Comparison of ENCODE assay signal across 16 mouse cellular contexts in genomic region chr11:3546242-3546562, GRCm38 (mm10). TPM values are rescaled to one million over a fixed set of nuclear protein-coding genes. Genes with fewer than 3 reads are reported as not detected.
DNase-seq lines count a peak whose midpoint lies in the region; ATAC-seq and TF ChIP-seq lines count a peak whose summit lies in the region.
"Had no signal": no experiment of that assay in that cellular context is flagged by ENCODE, and none has a peak within 500 bp of the region (broad histone marks: within the 10 kb centered on the region; RNA-seq: fewer than 3 reads in every experiment).

No protein-coding gene starts in this region.

- H3K4me3 ChIP-seq in heart, embryonic 11.5 days (ENCODE audit: low read depth, low read length) = no peak overlapping the region
- H3K4me3 ChIP-seq in kidney, postnatal 0 days (replicated peaks; ENCODE audit: low read depth, low read length) = no peak overlapping the region
- no peak overlapping the region for H3K4me3 ChIP-seq in midbrain, embryonic 11.5 days (ENCODE audit: low read depth, low read length)
- no peak overlapping the region for H3K4me3 ChIP-seq in midbrain, postnatal 0 days (ENCODE audit: low read depth, low read length)
- no peak overlapping the region for H3K4me3 ChIP-seq in stomach, embryonic 16.5 days (replicated peaks; ENCODE audit: low read length)
- H3K4me3 ChIP-seq: hindbrain, embryonic 15.5 days; layer of hippocampus, adult 2 months had no signal

- peaks cover 19% of the 10 kb centered on the region for H3K4me1 ChIP-seq in heart, embryonic 11.5 days (ENCODE audit: control insufficient read depth, insufficient read depth, low read length)
- H3K4me1 ChIP-seq in kidney, postnatal 0 days (replicated peaks; ENCODE audit: insufficient read depth, low read length) = peaks cover 2% of the 10 kb centered on the region; the same call in 1 of the 2 replicates
- H3K4me1 ChIP-seq in midbrain, embryonic 11.5 days (ENCODE audit: control insufficient read depth, insufficient read depth, low read length) = no peaks in the 10 kb centered on the region
- no peaks in the 10 kb centered on the region for H3K4me1 ChIP-seq in midbrain, postnatal 0 days (ENCODE audit: insufficient read depth, low read length)
- H3K4me1 ChIP-seq in stomach, embryonic 16.5 days (ENCODE audit: control insufficient read depth, insufficient read depth, low read length) = peaks cover 16% of the 10 kb centered on the region; the same call in 1 of the 2 replicates
- H3K4me1 ChIP-seq: hindbrain, embryonic 15.5 days had no signal

- H3K9me3 ChIP-seq in heart, embryonic 11.5 days (replicated peaks; ENCODE audit: control insufficient read depth, low read length) = peaks cover 4% of the 10 kb centered on the region; the same call in 1 of the 2 replicates
- no peaks in the 10 kb centered on the region for H3K9me3 ChIP-seq in kidney, postnatal 0 days (replicated peaks; ENCODE audit: low read length)
- peaks cover 3% of the 10 kb centered on the region; the same call in 1 of the 2 replicates for H3K9me3 ChIP-seq in midbrain, embryonic 11.5 days (ENCODE audit: control insufficient read depth, low read length)
- H3K9me3 ChIP-seq in midbrain, postnatal 0 days (ENCODE audit: low read length) = no peaks in the 10 kb centered on the region
- H3K9me3 ChIP-seq in stomach, embryonic 16.5 days (replicated peaks; ENCODE audit: control insufficient read depth, low read length) = no peaks in the 10 kb centered on the region
- H3K9me3 ChIP-seq: hindbrain, embryonic 15.5 days had no signal

- no peak overlapping the region for H3K9ac ChIP-seq in heart, embryonic 11.5 days (ENCODE audit: low read depth, low read length)
- no peak overlapping the region for H3K9ac ChIP-seq in kidney, postnatal 0 days (ENCODE audit: low read depth, low read length)
- H3K9ac ChIP-seq in midbrain, embryonic 11.5 days (ENCODE audit: low read length) = no peak overlapping the region
- no peak overlapping the region for H3K9ac ChIP-seq in midbrain, postnatal 0 days (replicated peaks; ENCODE audit: low read length, poor library complexity, severe bottlenecking)
- peak overlapping the region; percentile 28; the same call in 1 of the 2 replicates for H3K9ac ChIP-seq in stomach, embryonic 16.5 days (ENCODE audit: low read length)
- H3K9ac ChIP-seq: hindbrain, embryonic 15.5 days had no signal

- 36% methylated on average over 1 of the region's 1 CpGs for WGBS in heart, embryonic 11.5 days (ENCODE audit: insufficient replicate concordance)
- 21% methylated on average over 1 of the region's 1 CpGs for WGBS in kidney, postnatal 0 days
- WGBS in midbrain, embryonic 11.5 days = 29% methylated on average over 1 of the region's 1 CpGs
- 18% methylated on average over 1 of the region's 1 CpGs for WGBS in midbrain, postnatal 0 days
- 25% methylated on average over 1 of the region's 1 CpGs for WGBS in stomach, embryonic 16.5 days

- H3K27ac ChIP-seq in heart, embryonic 11.5 days (ENCODE audit: low read depth, low read length) = peak overlapping the region; percentile 50; the same call in 1 of the 2 replicates
- peak overlapping the region; percentile 31; the same call in 1 of the 2 replicates for H3K27ac ChIP-seq in kidney, postnatal 0 days
- no peak overlapping the region for H3K27ac ChIP-seq in midbrain, embryonic 11.5 days (ENCODE audit: low read depth, low read length)
- no peak overlapping the region for H3K27ac ChIP-seq in midbrain, postnatal 0 days (ENCODE audit: low read depth, low read length)
- peak overlapping the region; percentile 46; the same call in 1 of the 2 replicates for H3K27ac ChIP-seq in stomach, embryonic 16.5 days (ENCODE audit: low read length)
- H3K27ac ChIP-seq: hindbrain, embryonic 15.5 days; layer of hippocampus, adult 2 months had no signal

- intact Hi-C loops in heart, postnatal 36 days (cut with DNase I) = no loop called here

- no peak for ATAC-seq in heart, embryonic 11.5 days (replicated peaks; ENCODE audit: insufficient number of reproducible peaks, low FRiP score, low TSS enrichment)
- no peak for ATAC-seq in kidney, postnatal 0 days (replicated peaks; ENCODE audit: low FRiP score, low read depth)
- ATAC-seq in midbrain, embryonic 11.5 days (ENCODE audit: low FRiP score) = no peak
- no peak for ATAC-seq in midbrain, postnatal 0 days (ENCODE audit: low FRiP score)
- ATAC-seq in stomach, embryonic 16.5 days (ENCODE audit: insufficient read depth, low FRiP score) = peak; percentile 11; the same call in 1 of the 2 replicates

- H3K27me3 ChIP-seq in heart, embryonic 11.5 days (ENCODE audit: control insufficient read depth, insufficient read depth, low read length) = no peaks in the 10 kb centered on the region
- no peaks in the 10 kb centered on the region for H3K27me3 ChIP-seq in kidney, postnatal 0 days (ENCODE audit: insufficient read depth, low read length)
- no peaks in the 10 kb centered on the region for H3K27me3 ChIP-seq in midbrain, embryonic 11.5 days (ENCODE audit: control insufficient read depth, insufficient read depth, low read length)
- no peaks in the 10 kb centered on the region for H3K27me3 ChIP-seq in midbrain, postnatal 0 days (ENCODE audit: insufficient read depth, low read length)
- H3K27me3 ChIP-seq in stomach, embryonic 16.5 days (ENCODE audit: control insufficient read depth, insufficient read depth, low read length) = no peaks in the 10 kb centered on the region
- H3K27me3 ChIP-seq: hindbrain, embryonic 15.5 days had no signal

- no peaks in the 10 kb centered on the region for H3K36me3 ChIP-seq in heart, embryonic 11.5 days (ENCODE audit: control insufficient read depth, insufficient read depth, low read length)
- H3K36me3 ChIP-seq in kidney, postnatal 0 days (ENCODE audit: insufficient read depth, low read length) = no peaks in the 10 kb centered on the region
- no peaks in the 10 kb centered on the region for H3K36me3 ChIP-seq in midbrain, embryonic 11.5 days (ENCODE audit: control insufficient read depth, insufficient read depth, low read length)
- no peaks in the 10 kb centered on the region for H3K36me3 ChIP-seq in midbrain, postnatal 0 days (ENCODE audit: insufficient read depth, low read length)
- H3K36me3 ChIP-seq in stomach, embryonic 16.5 days (ENCODE audit: control insufficient read depth, insufficient read depth, low read length) = no peaks in the 10 kb centered on the region
- H3K36me3 ChIP-seq: hindbrain, embryonic 15.5 days had no signal

- no peak overlapping the region for H3K4me2 ChIP-seq in heart, embryonic 11.5 days
- H3K4me2 ChIP-seq in kidney, postnatal 0 days (ENCODE audit: low read length) = no peak overlapping the region
- no peak overlapping the region for H3K4me2 ChIP-seq in midbrain, embryonic 11.5 days
- H3K4me2 ChIP-seq in midbrain, postnatal 0 days (ENCODE audit: low read depth, low read length, poor library complexity, severe bottlenecking) = no peak overlapping the region
- no peak overlapping the region for H3K4me2 ChIP-seq in stomach, embryonic 16.5 days (ENCODE audit: low read depth, low read length)
- H3K4me2 ChIP-seq: hindbrain, embryonic 15.5 days had no signal

- DNase-seq in heart, postnatal 36 days = no peak
- no peak for DNase-seq in kidney, postnatal 0 days (ENCODE audit: low spot score)
- DNase-seq in kidney, adult 18-20 months = no peak
- peak; percentile 78 for DNase-seq in midbrain, embryonic 11.5 days (ENCODE audit: low spot score, missing footprints)
- DNase-seq in midbrain, postnatal 0 days (ENCODE audit: low spot score) = no peak
- DNase-seq in layer of hippocampus, adult 18-20 months (ENCODE audit: low spot score in 2 of 2) = no peak
- DNase-seq: cerebellum, adult 18-20 months; gastrocnemius, postnatal 36 days had no signal

- no peak for TF ChIP-seq CTCF in kidney, postnatal 0 days (IDR thresholded peaks at IDR 0.05; ENCODE audit: low read depth)
- TF ChIP-seq CTCF in midbrain, postnatal 0 days (IDR thresholded peaks at IDR 0.05) = no peak

RNA-seq across cellular contexts. Expression of gene Smtn, which starts 5.8 kb away (rescaled TPM):
- 66.9 and 72.9 TPM in 2 replicates for polyA plus RNA-seq in heart, embryonic 11.5 days (2014; fragmentation: Nextera tagmentation; extraction: Ambion mirVana)
- total RNA-seq in heart, postnatal 36 days (2021) = 100 to 1,000 TPM; 146 to 153 TPM
- polyA plus RNA-seq in kidney, postnatal 0 days (2015; fragmentation: Nextera tagmentation; extraction: Ambion mirVana) = 86.4 and 94.3 TPM in 2 replicates
- 26.6 and 27.1 TPM in 2 replicates for polyA plus RNA-seq in midbrain, embryonic 11.5 days (2014; fragmentation: Nextera tagmentation; extraction: Ambion mirVana)
- 7.3 and 9.9 TPM in 2 replicates for total RNA-seq in midbrain, postnatal 0 days (2014; rRNA removed)
- polyA plus RNA-seq in midbrain, postnatal 0 days (2015; fragmentation: Nextera tagmentation; extraction: Ambion mirVana) = 8.0 and 8.1 TPM in 2 replicates
- polyA plus RNA-seq in stomach, embryonic 16.5 days (2015; fragmentation: Nextera tagmentation; extraction: Ambion mirVana) = 122 and 128 TPM in 2 replicates
- total RNA-seq in layer of hippocampus, adult 18-20 months (2021) = 1 to 10 TPM; 7.7 to 8.2 TPM

RNA-seq across cellular contexts. Expression of gene Selenom, which starts 31.7 kb away (rescaled TPM):
- 122 and 127 TPM in 2 replicates for polyA plus RNA-seq in heart, embryonic 11.5 days (2014; fragmentation: Nextera tagmentation; extraction: Ambion mirVana)
- 10 to 100 TPM; 37.6 to 43.8 TPM for total RNA-seq in heart, postnatal 36 days (2021)
- 124 and 125 TPM in 2 replicates for polyA plus RNA-seq in kidney, postnatal 0 days (2015; fragmentation: Nextera tagmentation; extraction: Ambion mirVana)
- 55.9 and 58.9 TPM in 2 replicates for polyA plus RNA-seq in midbrain, embryonic 11.5 days (2014; fragmentation: Nextera tagmentation; extraction: Ambion mirVana)
- 244 and 290 TPM in 2 replicates for total RNA-seq in midbrain, postnatal 0 days (2014; rRNA removed)
- polyA plus RNA-seq in midbrain, postnatal 0 days (2015; fragmentation: Nextera tagmentation; extraction: Ambion mirVana) = 298 and 349 TPM in 2 replicates
- polyA plus RNA-seq in stomach, embryonic 16.5 days (2015; fragmentation: Nextera tagmentation; extraction: Ambion mirVana) = 169 and 176 TPM in 2 replicates
- 100 to 1,000 TPM; 194 to 199 TPM for total RNA-seq in layer of hippocampus, adult 18-20 months (2021)

RNA-seq across cellular contexts. Expression of gene Inpp5j, which starts 41.6 kb away (rescaled TPM):
- 6.5 and 7.0 TPM in 2 replicates for polyA plus RNA-seq in heart, embryonic 11.5 days (2014; fragmentation: Nextera tagmentation; extraction: Ambion mirVana)
- total RNA-seq in heart, postnatal 36 days (2021) = 10 to 100 TPM; 15.7 to 25.8 TPM
- polyA plus RNA-seq in kidney, postnatal 0 days (2015; fragmentation: Nextera tagmentation; extraction: Ambion mirVana) = 4.5 and 4.7 TPM in 2 replicates
- polyA plus RNA-seq in midbrain, embryonic 11.5 days (2014; fragmentation: Nextera tagmentation; extraction: Ambion mirVana) = 0.07 and 0.16 TPM in 2 replicates
- 10.5 and 10.6 TPM in 2 replicates for total RNA-seq in midbrain, postnatal 0 days (2014; rRNA removed)
- 17.3 and 19.3 TPM in 2 replicates for polyA plus RNA-seq in midbrain, postnatal 0 days (2015; fragmentation: Nextera tagmentation; extraction: Ambion mirVana)
- polyA plus RNA-seq in stomach, embryonic 16.5 days (2015; fragmentation: Nextera tagmentation; extraction: Ambion mirVana) = 3.4 and 3.5 TPM in 2 replicates
- 10 to 100 TPM; 79.2 to 82.5 TPM for total RNA-seq in layer of hippocampus, adult 18-20 months (2021)
- total RNA-seq: common myeloid progenitor, adult 5-6 weeks; liver, adult 2 months had no signal

RNA-seq across cellular contexts. Expression of gene Pla2g3, which starts 58.1 kb away (rescaled TPM):
- 0.26 and 0.39 TPM in 2 replicates for polyA plus RNA-seq in heart, embryonic 11.5 days (2014; fragmentation: Nextera tagmentation; extraction: Ambion mirVana)
- not detected for total RNA-seq in heart, postnatal 36 days (2021)
- polyA plus RNA-seq in kidney, postnatal 0 days (2015; fragmentation: Nextera tagmentation; extraction: Ambion mirVana) = 0.25 and 0.32 TPM in 2 replicates
- 0.38 and 0.54 TPM in 2 replicates for polyA plus RNA-seq in midbrain, embryonic 11.5 days (2014; fragmentation: Nextera tagmentation; extraction: Ambion mirVana)
- total RNA-seq in midbrain, postnatal 0 days (2014; rRNA removed) = 27.4 and 33.1 TPM in 2 replicates
- 15.4 and 20.1 TPM in 2 replicates for polyA plus RNA-seq in midbrain, postnatal 0 days (2015; fragmentation: Nextera tagmentation; extraction: Ambion mirVana)
- 1.8 and 4.5 TPM in 2 replicates for polyA plus RNA-seq in stomach, embryonic 16.5 days (2015; fragmentation: Nextera tagmentation; extraction: Ambion mirVana)
- 1 to 10 TPM; 2.3 to 2.9 TPM for total RNA-seq in layer of hippocampus, adult 18-20 months (2021)
- total RNA-seq: common myeloid progenitor, adult 5-6 weeks; ES-E14; liver, adult 2 months; megakaryocyte progenitor cell, adult 5-6 weeks had no signal

Comparison
In these comparisons a context has a peak if more than half of its experiments do, and no peak if none do; other contexts are left out.
1. H3K27ac ChIP-seq: peak in heart, embryonic 11.5 days (single experiment), kidney, postnatal 0 days (single experiment) and stomach, embryonic 16.5 days (single experiment); none in midbrain, embryonic 11.5 days (single experiment) and midbrain, postnatal 0 days (single experiment).